Mouse (Mus musculus) CH12.LX (cell line): ENCODE data around the gene Itprip. TPM values are rescaled to one million over a fixed set of nuclear protein-coding genes. Genes with fewer than 3 reads are reported as not detected.

Source experiments
- DNase-seq: peaks from one replicate; pipeline ENCODE4 v3.0.0-alpha.2; 2013; ENCODE audit errors: extremely low read depth
- H3K27ac ChIP-seq: 2 replicates; pipeline ENCODE4 v1.5.1; 2012; ENCODE audit warnings: low read depth, mild to moderate bottlenecking, control low read depth, moderate library complexity; ENCODE audit not compliant: insufficient read depth
- H3K27me3 ChIP-seq: replicated peaks from 2 replicates; pipeline ENCODE3; 2012; ENCODE audit warnings: inconsistent platforms
- H3K36me3 ChIP-seq, 2 experiments: replicated peaks in 1 of 2; 2 replicates each; pipeline versions ENCODE3 to v1.6.1; 2012; ENCODE audit warnings: inconsistent platforms in 1 of 2, low read length in 1 of 2, mild to moderate bottlenecking in 1 of 2, mixed read lengths in 1 of 2, moderate library complexity in 1 of 2; ENCODE audit not compliant: control insufficient read depth in 1 of 2, insufficient read depth in 1 of 2
- H3K4me1 ChIP-seq, 2 experiments: 2 replicates each; pipeline ENCODE4 v1.6.1; 2012; ENCODE audit warnings: inconsistent platforms in 1 of 2, moderate library complexity in 1 of 2; ENCODE audit not compliant: insufficient read depth in 2 of 2, control insufficient read depth in 1 of 2
- H3K4me2 ChIP-seq: 2 replicates; pipeline ENCODE4 v1.6.1; 2012; ENCODE audit warnings: low read depth, mild to moderate bottlenecking, control low read depth; ENCODE audit not compliant: poor library complexity, insufficient read depth, severe bottlenecking
- H3K4me3 ChIP-seq, 3 experiments: fragments of 150-350 bp in 1 of 3; sonication (generic) in 1 of 3; replicated peaks in 1 of 3; 2 replicates each; pipeline versions ENCODE3 to v1.5.1; 2011 to 2012; ENCODE audit warnings: low read depth in 2 of 3, low read length in 2 of 3, mild to moderate bottlenecking in 2 of 3, moderate library complexity in 2 of 3, control low read depth in 1 of 3, improper control_type of control experiment in 1 of 3, inconsistent platforms in 1 of 3, mixed read lengths in 1 of 3; ENCODE audit not compliant: poor library complexity in 1 of 3
- H3K79me2 ChIP-seq: replicated peaks from 2 replicates; pipeline ENCODE4 v1.6.1; 2012; ENCODE audit warnings: mild to moderate bottlenecking, moderate library complexity; ENCODE audit not compliant: control insufficient read depth, poor library complexity, insufficient read depth, severe bottlenecking; ENCODE audit errors: extremely low read depth
- H3K9ac ChIP-seq: 2 replicates; pipeline ENCODE4 v1.6.1; 2012; ENCODE audit warnings: low read depth, mild to moderate bottlenecking, control low read depth, moderate library complexity; ENCODE audit not compliant: insufficient read depth
- H3K9me3 ChIP-seq: replicated peaks from 2 replicates; pipeline ENCODE3; 2012; ENCODE audit warnings: low read length, inconsistent platforms, mixed read lengths
- BHLHE40 ChIP-seq: IDR thresholded peaks from 2 replicates; pipeline ENCODE4 v1.6.1; 2011; ENCODE audit warnings: mild to moderate bottlenecking, low read depth, low read length, improper control_type of control experiment
- ELF1 ChIP-seq: IDR thresholded peaks from 2 replicates; pipeline ENCODE4 v1.6.1; 2014; ENCODE audit warnings: low read depth, mild to moderate bottlenecking, inconsistent platforms, low read length, improper control_type of control experiment
- IRF4 ChIP-seq: IDR thresholded peaks from 2 replicates; pipeline ENCODE4 v1.6.1; 2014; ENCODE audit warnings: low read depth, mild to moderate bottlenecking, inconsistent platforms, low read length, improper control_type of control experiment
- KAT2A ChIP-seq: IDR thresholded peaks from 2 replicates; pipeline ENCODE4 v1.6.1; 2012; ENCODE audit warnings: low read length, improper control_type of control experiment, inconsistent platforms; ENCODE audit not compliant: insufficient replicate concordance
- MAFK ChIP-seq: IDR thresholded peaks from 2 replicates; pipeline ENCODE4 v1.6.1; 2011; ENCODE audit warnings: low read length, improper control_type of control experiment; ENCODE audit not compliant: insufficient replicate concordance
- MAX ChIP-seq: IDR thresholded peaks from 2 replicates; pipeline ENCODE4 v1.6.1; 2011; ENCODE audit warnings: low read length, improper control_type of control experiment
- MAZ ChIP-seq: IDR thresholded peaks from 2 replicates; pipeline ENCODE4 v1.6.1; 2012; ENCODE audit warnings: low read depth, mild to moderate bottlenecking, inconsistent platforms, low read length, improper control_type of control experiment, moderate library complexity
- MXI1 ChIP-seq: IDR thresholded peaks from 2 replicates; pipeline ENCODE4 v1.6.1; 2011; ENCODE audit warnings: mild to moderate bottlenecking, low read depth, low read length, improper control_type of control experiment
- RAD21 ChIP-seq: IDR thresholded peaks from 2 replicates; pipeline ENCODE4 v1.6.1; 2011; ENCODE audit warnings: low read depth, mild to moderate bottlenecking, low read length, improper control_type of control experiment, moderate library complexity
- TCF12 ChIP-seq: IDR thresholded peaks from 2 replicates; pipeline ENCODE4 v1.6.1; 2014; ENCODE audit warnings: low read depth, mild to moderate bottlenecking, inconsistent platforms, low read length, improper control_type of control experiment
- UBTF ChIP-seq: IDR thresholded peaks from 2 replicates; pipeline ENCODE4 v1.6.1; 2012; ENCODE audit warnings: low read depth, mild to moderate bottlenecking, inconsistent platforms, low read length, improper control_type of control experiment, moderate library complexity
- USF2 ChIP-seq: conservative IDR thresholded peaks from 2 replicates; pipeline ENCODE4 v1.6.1; 2011; ENCODE audit warnings: low read depth, low read length, improper control_type of control experiment
- ZKSCAN1 ChIP-seq: IDR thresholded peaks from 2 replicates; pipeline ENCODE4 v1.6.1; 2012; ENCODE audit warnings: low read depth, inconsistent platforms, low read length, improper control_type of control experiment, borderline replicate concordance
- ZNF384 ChIP-seq: IDR thresholded peaks from 2 replicates; pipeline ENCODE4 v1.6.1; 2012; ENCODE audit warnings: low read depth, low read length, improper control_type of control experiment, inconsistent platforms
- dilution Hi-C: fragments of 300-500 bp; cut with MboI; formaldehyde crosslinking; loops from 2 replicates; pipeline ENCODE4 v1.14.3; 2020; ENCODE audit warnings: low sequenced_read_pairs; ENCODE audit not compliant: extremely low pct_unique_long_range_greater_than_20kb, extremely low pct_ligation_motif_present
- in situ Hi-C: fragments of 300-500 bp; cut with MboI; formaldehyde crosslinking; loops from 3 replicates; pipeline ENCODE4 v1.14.3; 2019; ENCODE audit warnings: low sequenced_read_pairs, low pct_ligation_motif_present, low pct_unique_long_range_greater_than_20kb, mixed read lengths
- polyA plus RNA-seq: library from polyadenylated mRNA; unstranded; fragments of >175 nt; gene quantifications from 2 replicates; pipeline ENCODE4 v1.2.1, GENCODE M21; 2012; ENCODE audit warnings: low read depth; ENCODE audit not compliant: insufficient read length
- total RNA-seq, 2 experiments: library from RNA; depleted of rRNA; stranded (reverse); fragments of 300-350 nt in 1 of 2; fragments of >200 nt in 1 of 2; gene quantifications; 2 replicates each; pipeline ENCODE4 v1.2.3; 2012 to 2014

Gene Itprip
- total and polyA plus RNA-seq, 3 experiments, result 9.5 to 10.9 (median 9.9) TPM

- no peaks in the 10 kb centered on the region for H3K79me2 ChIP-seq
- in situ Hi-C loops (no loop called here), dilution Hi-C loops (no loop called here)
- no peaks in the 10 kb centered on the region for H3K9me3 ChIP-seq
- H3K36me3 ChIP-seq, result peaks cover 0 to 12% of the 10 kb centered on the region in 2 experiments
- H3K4me3 ChIP-seq, result no peak overlapping the region
- no peak overlapping the region for H3K4me2 ChIP-seq
- peaks cover 11 to 60% of the 10 kb centered on the region in 2 experiments for H3K4me1 ChIP-seq
- TF ChIP-seq UBTF (no peak), TCF12 (no peak), MAX (no peak), RAD21 (no peak), MAFK (no peak)
- no peak for DNase-seq
- H3K9ac ChIP-seq, result no peak overlapping the region
- H3K27me3 ChIP-seq, result no peaks in the 10 kb centered on the region
- no peak overlapping the region for H3K27ac ChIP-seq
These were observed 31.1 kb downstream of the Itprip start for GRCm38 (mm10) chr19:47888037-47888436.

- no peaks in the 10 kb centered on the region for H3K9me3 ChIP-seq
- no peak for TF ChIP-seq USF2
- no peak for TF ChIP-seq BHLHE40
- no peak for TF ChIP-seq ELF1
- no peak for TF ChIP-seq IRF4
- no peak for TF ChIP-seq ZKSCAN1
- TF ChIP-seq MAZ, result no peak
- TF ChIP-seq KAT2A, result no peak
- TF ChIP-seq MXI1, result no peak
- no peak overlapping the region for H3K9ac ChIP-seq
- H3K79me2 ChIP-seq, result no peaks in the 10 kb centered on the region
- peaks cover 11 to 60% of the 10 kb centered on the region in 2 experiments for H3K4me1 ChIP-seq
- H3K27me3 ChIP-seq, result no peaks in the 10 kb centered on the region
- no peak overlapping the region for H3K4me3 ChIP-seq
- no peak overlapping the region for H3K4me2 ChIP-seq
- H3K36me3 ChIP-seq, result peaks cover 0 to 6% of the 10 kb centered on the region in 2 experiments
- in situ Hi-C loops (no loop called here), dilution Hi-C loops (no loop called here)
- no peak overlapping the region for H3K27ac ChIP-seq
- no peak for DNase-seq
These were observed 31.7 kb downstream of the Itprip start for GRCm38 (mm10) chr19:47887417-47887816.

- no peak overlapping the region for H3K4me3 ChIP-seq
- H3K9me3 ChIP-seq, result no peaks in the 10 kb centered on the region
- peaks cover 11 to 55% of the 10 kb centered on the region in 2 experiments for H3K4me1 ChIP-seq
- peaks cover 0 to 6% of the 10 kb centered on the region in 2 experiments for H3K36me3 ChIP-seq
- TF ChIP-seq IRF4, result no peak
- TF ChIP-seq ZNF384, result no peak
- TF ChIP-seq, all 38 proteins: peak for 0
- Histone ChIP-seq H3K9ac (no peak overlapping the region), H3K79me2 (no peaks in the 10 kb centered on the region), H3K27ac (no peak overlapping the region), H3K27me3 (no peaks in the 10 kb centered on the region), H3K4me2 (no peak overlapping the region)
- DNase-seq, result no peak
- dilution Hi-C loops, result no loop called here
- in situ Hi-C loops, result no loop called here
These were observed 32.5 kb downstream of the Itprip start for GRCm38 (mm10) chr19:47886617-47887016.
